Mouse (Mus musculus) spleen, adult 12 weeks (tissue): ENCODE data around the gene Gm8890.
"Not testable (repeated sequence)": the region's sequence is repeated elsewhere in the genome, so short reads cannot be mapped to it uniquely, and the experiment has no call there.

Experiments used
- DNase-seq: peaks from one replicate; pipeline ENCODE4 v3.0.0; 2022; ENCODE audit warnings: low spot score

Gene Gm8890

DNA sequence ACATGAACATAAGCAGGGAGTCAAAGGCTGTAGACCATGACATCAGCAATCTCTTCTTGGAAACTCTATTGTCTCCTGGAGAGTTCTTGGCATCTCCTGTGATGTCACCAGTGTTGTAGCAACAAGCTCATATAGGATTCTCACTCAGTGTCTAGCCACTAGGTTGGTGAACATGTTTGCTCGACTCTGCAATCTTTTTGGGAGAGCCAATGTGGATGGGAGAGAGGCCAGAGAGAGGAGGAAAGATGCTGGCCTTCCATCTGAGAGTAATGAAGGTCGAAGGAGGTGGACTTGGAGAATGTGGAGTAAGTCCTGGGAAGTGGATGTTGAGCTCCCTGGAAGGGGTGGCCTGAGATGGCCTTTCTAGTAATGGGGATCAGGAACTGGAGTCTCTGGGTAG is at the start of gene Gm8890:
Gene Gm8890 (plus strand): TSS at position 301 of the 400 bp plus-strand sequence.
- DNase-seq: not testable (repeated sequence)

DNA sequence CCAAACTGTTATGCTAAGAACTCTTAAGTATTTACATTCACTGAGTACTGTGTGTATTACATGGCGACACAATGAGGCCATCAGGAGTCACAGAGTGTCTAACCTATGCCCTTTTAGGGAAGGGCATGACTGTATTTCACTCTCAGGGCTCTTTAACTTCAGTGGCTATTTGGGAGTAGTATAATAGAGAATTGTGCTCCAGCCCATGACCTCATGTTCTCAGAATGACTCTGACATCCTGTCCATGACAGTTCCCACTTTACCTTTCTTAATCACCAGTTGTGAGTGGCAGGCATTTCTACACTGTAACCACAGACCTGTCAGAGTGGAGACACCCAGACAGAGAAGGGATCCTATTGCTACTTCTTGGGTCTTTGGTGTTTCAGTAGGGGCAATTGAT is 388 bp downstream of the Gm8890 start:
- not testable (repeated sequence) for DNase-seq
